Mouse (Mus musculus) c-Kit-positive CD71-positive TER-119-positive erythroid progenitor cells, embryonic 14.5 days (primary cell): Measurements from ENCODE around the gene Cpsf6.

Experiments
- DNase-seq: peaks from one replicate; pipeline ENCODE4 v3.0.0-alpha.2; 2013; ENCODE audit warnings: low spot score

Cpsf6 gene

GRCm38 (mm10) chr10:117413562-117414527 is 34.0 kb upstream of the Cpsf6 start:
- no peak for DNase-seq

GRCm38 (mm10) chr10:117412474-117413057 is 32.8 kb upstream of the Cpsf6 start:
- DNase-seq, result no peak

- no peak for DNase-seq
Observed at GRCm38 (mm10) chr10:117411716-117412473, 32.1 kb upstream of the Cpsf6 start.

- DNase-seq, result no peak
Observed at GRCm38 (mm10) chr10:117411131-117411530, 31.3 kb upstream of the Cpsf6 start.

- no peak for DNase-seq
Observed at GRCm38 (mm10) chr10:117410481-117411048, 30.8 kb upstream of the Cpsf6 start.

GRCm38 (mm10) chr10:117409373-117410354 is 29.8 kb upstream of the Cpsf6 start:
- no peak for DNase-seq

GRCm38 (mm10) chr10:117408545-117409372 is 28.9 kb upstream of the Cpsf6 start:
- DNase-seq, result no peak

- no peak for DNase-seq
Observed at GRCm38 (mm10) chr10:117407734-117408288, 28.0 kb upstream of the Cpsf6 start.

GRCm38 (mm10) chr10:117406843-117407733 is 27.3 kb upstream of the Cpsf6 start:
- DNase-seq, result no peak

- no peak for DNase-seq
Observed at GRCm38 (mm10) chr10:117406283-117406588, 26.4 kb upstream of the Cpsf6 start.

- no peak for DNase-seq
Observed at GRCm38 (mm10) chr10:117405526-117406282, 25.9 kb upstream of the Cpsf6 start.

GRCm38 (mm10) chr10:117404384-117404783 is 24.6 kb upstream of the Cpsf6 start:
- DNase-seq, result no peak

GRCm38 (mm10) chr10:117403344-117403953 is 23.6 kb upstream of the Cpsf6 start:
- no peak for DNase-seq

GRCm38 (mm10) chr10:117402403-117403333 is 22.9 kb upstream of the Cpsf6 start:
- DNase-seq, result no peak

GRCm38 (mm10) chr10:117401364-117401763 is 21.5 kb upstream of the Cpsf6 start:
- no peak for DNase-seq

- DNase-seq, result no peak
Observed at GRCm38 (mm10) chr10:117400246-117400954, 20.6 kb upstream of the Cpsf6 start.
